Mouse (Mus musculus): ENCODE results near the gene Actc1. TPM values are rescaled to one million over a fixed set of nuclear protein-coding genes. Genes with fewer than 3 reads are reported as not detected.

The Actc1 gene
- total RNA-seq, 1 experiment from 2014 or later, result not detected

- ATAC-seq (replicated peaks in 1 of 2; ENCODE audit: insufficient read depth in 1 of 2, low FRiP score in 2 of 2, low TSS enrichment in 1 of 2, low read depth in 1 of 2, poor library complexity in 2 of 2, severe bottlenecking in 2 of 2), result no peak
These were observed 4.0 kb upstream of the Actc1 start for GRCm38 (mm10) chr2:114057303-114057853.

- no peak for ATAC-seq (replicated peaks in 1 of 2; ENCODE audit: insufficient read depth in 1 of 2, low FRiP score in 2 of 2, low TSS enrichment in 1 of 2, low read depth in 1 of 2, poor library complexity in 2 of 2, severe bottlenecking in 2 of 2)
These were observed 781 bp upstream of the Actc1 start for GRCm38 (mm10) chr2:114054129-114054528.

GRCm38 (mm10) chr2:114051871-114052241 is 1.5 kb downstream of the Actc1 start:
- no peak for ATAC-seq (replicated peaks in 1 of 2; ENCODE audit: insufficient read depth in 1 of 2, low FRiP score in 2 of 2, low TSS enrichment in 1 of 2, low read depth in 1 of 2, poor library complexity in 2 of 2, severe bottlenecking in 2 of 2)

- ATAC-seq (replicated peaks in 1 of 2; ENCODE audit: insufficient read depth in 1 of 2, low FRiP score in 2 of 2, low TSS enrichment in 1 of 2, low read depth in 1 of 2, poor library complexity in 2 of 2, severe bottlenecking in 2 of 2), result no peak
These were observed 2.1 kb downstream of the Actc1 start for GRCm38 (mm10) chr2:114051111-114051870.

GRCm38 (mm10) chr2:114050150-114050549 is 3.2 kb downstream of the Actc1 start:
- ATAC-seq (replicated peaks in 1 of 2; ENCODE audit: insufficient read depth in 1 of 2, low FRiP score in 2 of 2, low TSS enrichment in 1 of 2, low read depth in 1 of 2, poor library complexity in 2 of 2, severe bottlenecking in 2 of 2), result no peak

- no peak for ATAC-seq (replicated peaks in 1 of 2; ENCODE audit: insufficient read depth in 1 of 2, low FRiP score in 2 of 2, low TSS enrichment in 1 of 2, low read depth in 1 of 2, poor library complexity in 2 of 2, severe bottlenecking in 2 of 2)
These were observed 4.0 kb downstream of the Actc1 start for GRCm38 (mm10) chr2:114049372-114049771.

GRCm38 (mm10) chr2:114047960-114048611 is 5.3 kb downstream of the Actc1 start:
- no peak for ATAC-seq (replicated peaks in 1 of 2; ENCODE audit: insufficient read depth in 1 of 2, low FRiP score in 2 of 2, low TSS enrichment in 1 of 2, low read depth in 1 of 2, poor library complexity in 2 of 2, severe bottlenecking in 2 of 2)

- no peak for ATAC-seq (replicated peaks in 1 of 2; ENCODE audit: insufficient read depth in 1 of 2, low FRiP score in 2 of 2, low TSS enrichment in 1 of 2, low read depth in 1 of 2, poor library complexity in 2 of 2, severe bottlenecking in 2 of 2)
These were observed 7.1 kb downstream of the Actc1 start for GRCm38 (mm10) chr2:114046151-114046664.

GRCm38 (mm10) chr2:114037926-114038325 is 15.4 kb downstream of the Actc1 start:
- ATAC-seq (replicated peaks in 1 of 2; ENCODE audit: insufficient read depth in 1 of 2, low FRiP score in 2 of 2, low TSS enrichment in 1 of 2, low read depth in 1 of 2, poor library complexity in 2 of 2, severe bottlenecking in 2 of 2), result no peak

- ATAC-seq (replicated peaks in 1 of 2; ENCODE audit: insufficient read depth in 1 of 2, low FRiP score in 2 of 2, low TSS enrichment in 1 of 2, low read depth in 1 of 2, poor library complexity in 2 of 2, severe bottlenecking in 2 of 2), result no peak
These were observed 21.1 kb downstream of the Actc1 start for GRCm38 (mm10) chr2:114032259-114032658.

GRCm38 (mm10) chr2:114023383-114023782 is 30.0 kb downstream of the Actc1 start:
- no peak for ATAC-seq (replicated peaks in 1 of 2; ENCODE audit: insufficient read depth in 1 of 2, low FRiP score in 2 of 2, low TSS enrichment in 1 of 2, low read depth in 1 of 2, poor library complexity in 2 of 2, severe bottlenecking in 2 of 2)

- ATAC-seq (replicated peaks in 1 of 2; ENCODE audit: insufficient read depth in 1 of 2, low FRiP score in 2 of 2, low TSS enrichment in 1 of 2, low read depth in 1 of 2, poor library complexity in 2 of 2, severe bottlenecking in 2 of 2), result no peak
These were observed 33.2 kb downstream of the Actc1 start for GRCm38 (mm10) chr2:114020210-114020563.

- no peak for ATAC-seq (replicated peaks in 1 of 2; ENCODE audit: insufficient read depth in 1 of 2, low FRiP score in 2 of 2, low TSS enrichment in 1 of 2, low read depth in 1 of 2, poor library complexity in 2 of 2, severe bottlenecking in 2 of 2)
These were observed 33.7 kb downstream of the Actc1 start for GRCm38 (mm10) chr2:114019474-114020209.

GRCm38 (mm10) chr2:114018136-114018535 is 35.2 kb downstream of the Actc1 start:
- ATAC-seq (replicated peaks in 1 of 2; ENCODE audit: insufficient read depth in 1 of 2, low FRiP score in 2 of 2, low TSS enrichment in 1 of 2, low read depth in 1 of 2, poor library complexity in 2 of 2, severe bottlenecking in 2 of 2), result no peak

GRCm38 (mm10) chr2:114014839-114015238 is 38.5 kb downstream of the Actc1 start:
- no peak for ATAC-seq (replicated peaks in 1 of 2; ENCODE audit: insufficient read depth in 1 of 2, low FRiP score in 2 of 2, low TSS enrichment in 1 of 2, low read depth in 1 of 2, poor library complexity in 2 of 2, severe bottlenecking in 2 of 2)

GRCm38 (mm10) chr2:114013846-114014245 is 39.5 kb downstream of the Actc1 start:
- ATAC-seq (replicated peaks in 1 of 2; ENCODE audit: insufficient read depth in 1 of 2, low FRiP score in 2 of 2, low TSS enrichment in 1 of 2, low read depth in 1 of 2, poor library complexity in 2 of 2, severe bottlenecking in 2 of 2), result no peak

- ATAC-seq (replicated peaks in 1 of 2; ENCODE audit: insufficient read depth in 1 of 2, low FRiP score in 2 of 2, low TSS enrichment in 1 of 2, low read depth in 1 of 2, poor library complexity in 2 of 2, severe bottlenecking in 2 of 2), result no peak
These were observed 40.0 kb downstream of the Actc1 start, which contains the start of gene Gjd2 for GRCm38 (mm10) chr2:114013295-114013771. Gene Gjd2 (minus strand): TSS chr2:114013619.
